ENCODE assay signal across 30 mouse cellular contexts in genomic region chr4:152317631-152318033, GRCm38 (mm10). TPM values are rescaled to one million over a fixed set of nuclear protein-coding genes. Genes with fewer than 3 reads are reported as not detected.
DNase-seq lines count a peak whose midpoint lies in the region; ATAC-seq lines count a peak whose summit lies in the region.
"Had no signal": no experiment of that assay in that cellular context is flagged by ENCODE, and none has a peak within 500 bp of the region (broad histone marks: within the 10 kb centered on the region; RNA-seq: fewer than 3 reads in every experiment).

No protein-coding gene starts in this region.

- no peak overlapping the region for H3K27ac ChIP-seq in hindbrain, embryonic 13.5 days
- no peak overlapping the region for H3K27ac ChIP-seq in hindbrain, embryonic 12.5 days
- peak overlapping the region; percentile 84 for H3K27ac ChIP-seq in heart, embryonic 10.5 days
- peak overlapping the region; percentile 98 for H3K27ac ChIP-seq in heart, embryonic 13.5 days (replicated peaks)
- H3K27ac ChIP-seq in neural tube, embryonic 15.5 days (replicated peaks): no peak overlapping the region
- H3K27ac ChIP-seq: embryonic facial prominence, embryonic 15.5 days; forebrain, embryonic 15.5 days; hindbrain, embryonic 15.5 days; midbrain, embryonic 13.5 days; neural tube, embryonic 12.5 days had no signal

- H3K4me2 ChIP-seq in hindbrain, embryonic 13.5 days: no peak overlapping the region
- H3K4me2 ChIP-seq in hindbrain, embryonic 12.5 days (replicated peaks): no peak overlapping the region
- peak overlapping the region; percentile 80 for H3K4me2 ChIP-seq in heart, embryonic 13.5 days
- no peak overlapping the region for H3K4me2 ChIP-seq in neural tube, embryonic 15.5 days
- H3K4me2 ChIP-seq: embryonic facial prominence, embryonic 15.5 days; forebrain, embryonic 15.5 days had no signal

- H3K4me3 ChIP-seq in hindbrain, embryonic 13.5 days: no peak overlapping the region
- no peak overlapping the region for H3K4me3 ChIP-seq in hindbrain, embryonic 12.5 days
- H3K4me3 ChIP-seq in heart, embryonic 10.5 days: peak overlapping the region; percentile 53
- H3K4me3 ChIP-seq in heart, embryonic 13.5 days: peak overlapping the region; percentile 56
- no peak overlapping the region for H3K4me3 ChIP-seq in neural tube, embryonic 15.5 days (replicated peaks)
- H3K4me3 ChIP-seq: embryonic facial prominence, embryonic 15.5 days; forebrain, embryonic 15.5 days; hindbrain, embryonic 15.5 days; midbrain, embryonic 13.5 days; neural tube, embryonic 12.5 days had no signal

- H3K27me3 ChIP-seq in hindbrain, embryonic 13.5 days: peaks cover 76% of the 10 kb centered on the region
- H3K27me3 ChIP-seq in hindbrain, embryonic 12.5 days: peaks cover 65% of the 10 kb centered on the region
- H3K27me3 ChIP-seq in heart, embryonic 10.5 days (ENCODE audit: insufficient read depth, poor library complexity, severe bottlenecking): peaks cover 66% of the 10 kb centered on the region
- peaks cover 49% of the 10 kb centered on the region for H3K27me3 ChIP-seq in heart, embryonic 13.5 days (replicated peaks)
- H3K27me3 ChIP-seq in neural tube, embryonic 15.5 days (replicated peaks): peaks cover 59% of the 10 kb centered on the region

- 0 out of 2 replicates have a peak overlapping the region, but pooled peaks have one; percentile 36 for H3K9ac ChIP-seq in hindbrain, embryonic 13.5 days
- H3K9ac ChIP-seq in hindbrain, embryonic 12.5 days: no peak overlapping the region
- H3K9ac ChIP-seq in heart, embryonic 13.5 days: peak overlapping the region; percentile 81
- H3K9ac ChIP-seq in neural tube, embryonic 15.5 days (replicated peaks): no peak overlapping the region
- H3K9ac ChIP-seq: embryonic facial prominence, embryonic 15.5 days; forebrain, embryonic 15.5 days; hindbrain, embryonic 15.5 days; liver, postnatal 0 days; neural tube, embryonic 12.5 days had no signal

- peaks cover 34% of the 10 kb centered on the region for H3K4me1 ChIP-seq in hindbrain, embryonic 13.5 days (replicated peaks)
- H3K4me1 ChIP-seq in hindbrain, embryonic 12.5 days: peaks cover 28% of the 10 kb centered on the region
- peaks cover 51% of the 10 kb centered on the region for H3K4me1 ChIP-seq in heart, embryonic 10.5 days
- H3K4me1 ChIP-seq in heart, embryonic 13.5 days: peaks cover 52% of the 10 kb centered on the region
- peaks cover 36% of the 10 kb centered on the region for H3K4me1 ChIP-seq in neural tube, embryonic 15.5 days

- no peak for DNase-seq in heart, embryonic 10.5 days (ENCODE audit: low spot score)
- peak; percentile 46 to 67 for DNase-seq in heart, postnatal 14 days
- DNase-seq in natural killer cell, adult 2 months (ENCODE audit: low spot score in 2 of 2): no peak
- DNase-seq in layer of hippocampus, adult 18-20 months (ENCODE audit: low spot score in 2 of 2): no peak
- DNase-seq: adrenal gland, adult 8-10 months; cerebellum, adult 2 months; gastrocnemius, postnatal 10 days; kidney, adult 11 months; kidney, postnatal 4 days; layer of hippocampus, adult 9-11 months; liver, postnatal 0 days; lung, postnatal 14 days; retina, postnatal 1 day; thymus, postnatal 25 days had no signal

- ATAC-seq in hindbrain, embryonic 13.5 days (ENCODE audit: low FRiP score): no peak
- ATAC-seq in hindbrain, embryonic 12.5 days (ENCODE audit: low FRiP score): no peak
- ATAC-seq in heart, embryonic 13.5 days (ENCODE audit: extremely low read depth, insufficient number of reproducible peaks, low FRiP score, low TSS enrichment): no peak; the same call in 1 of the 2 replicates
- no peak for ATAC-seq in neural tube, embryonic 15.5 days (ENCODE audit: low FRiP score)
- ATAC-seq: forebrain, embryonic 15.5 days; liver, postnatal 0 days; midbrain, embryonic 13.5 days had no signal

- intact Hi-C loops in heart, postnatal 14 days (cut with DNase I): no loop called here

- H3K9me3 ChIP-seq in hindbrain, embryonic 13.5 days: no peaks in the 10 kb centered on the region
- H3K9me3 ChIP-seq in hindbrain, embryonic 12.5 days (replicated peaks): no peaks in the 10 kb centered on the region
- no peaks in the 10 kb centered on the region for H3K9me3 ChIP-seq in heart, embryonic 10.5 days
- H3K9me3 ChIP-seq in heart, embryonic 13.5 days: no peaks in the 10 kb centered on the region
- H3K9me3 ChIP-seq in neural tube, embryonic 15.5 days (replicated peaks): no peaks in the 10 kb centered on the region
- H3K9me3 ChIP-seq: embryonic facial prominence, embryonic 15.5 days; forebrain, embryonic 15.5 days; hindbrain, embryonic 15.5 days; limb, embryonic 10.5 days; midbrain, embryonic 13.5 days; neural tube, embryonic 12.5 days had no signal

- WGBS in hindbrain, embryonic 13.5 days: 90% methylated on average over 6 of the region's 6 CpGs
- WGBS in hindbrain, embryonic 12.5 days: 82% methylated on average over 6 of the region's 6 CpGs
- 43% methylated on average over 6 of the region's 6 CpGs for WGBS in heart, embryonic 10.5 days
- WGBS in heart, embryonic 13.5 days: 36% methylated on average over 6 of the region's 6 CpGs
- 74% methylated on average over 6 of the region's 6 CpGs for WGBS in neural tube, embryonic 15.5 days

- no peaks in the 10 kb centered on the region for H3K36me3 ChIP-seq in hindbrain, embryonic 13.5 days
- H3K36me3 ChIP-seq in hindbrain, embryonic 12.5 days: no peaks in the 10 kb centered on the region
- peaks cover 3% of the 10 kb centered on the region; the same call in 1 of the 2 replicates for H3K36me3 ChIP-seq in heart, embryonic 10.5 days
- 0 out of 2 replicates have a peak, but pooled peaks cover 3% of the 10 kb centered on the region for H3K36me3 ChIP-seq in heart, embryonic 13.5 days
- H3K36me3 ChIP-seq in neural tube, embryonic 15.5 days: no peaks in the 10 kb centered on the region
- H3K36me3 ChIP-seq: embryonic facial prominence, embryonic 15.5 days; forebrain, embryonic 15.5 days; hindbrain, embryonic 15.5 days; limb, embryonic 10.5 days; midbrain, embryonic 13.5 days; neural tube, embryonic 12.5 days had no signal

RNA-seq across cellular contexts. Expression of gene Rnf207, which starts 1.2 kb away (rescaled TPM):
- 5.2 and 7.7 TPM in 2 replicates for polyA plus RNA-seq in hindbrain, embryonic 13.5 days (2015; fragmentation: Nextera tagmentation; extraction: Ambion mirVana)
- polyA plus RNA-seq in hindbrain, embryonic 12.5 days (2016; fragmentation: Nextera tagmentation; extraction: Ambion mirVana): 2.5 and 3.8 TPM in 2 replicates
- polyA plus RNA-seq in heart, embryonic 10.5 days (2016; fragmentation: Nextera tagmentation; extraction: Ambion mirVana): 19.1 and 39.9 TPM in 2 replicates
- 71.2 and 73.2 TPM in 2 replicates for polyA plus RNA-seq in heart, embryonic 13.5 days (2015; fragmentation: Nextera tagmentation; extraction: Ambion mirVana)
- total RNA-seq in heart, postnatal 14 days (2021): 10 to 100 TPM; 84.5 to 95.8 TPM
- total RNA-seq in layer of hippocampus, adult 18-20 months (2021): 10 to 100 TPM in 1 of 2 experiments, 1 to 10 TPM in 1; 8.1 to 10.2 TPM
- 7.8 and 12.4 TPM in 2 replicates for polyA plus RNA-seq in neural tube, embryonic 15.5 days (2015; fragmentation: Nextera tagmentation; extraction: Ambion mirVana)
- total RNA-seq: granulocyte monocyte progenitor cell, adult 5-6 weeks; liver, adult 2 months; MEL had no signal

RNA-seq across cellular contexts. Expression of gene Rpl22, which starts 7.9 kb away (rescaled TPM):
- 205 and 218 TPM in 2 replicates for polyA plus RNA-seq in hindbrain, embryonic 13.5 days (2015; fragmentation: Nextera tagmentation; extraction: Ambion mirVana)
- 257 and 282 TPM in 2 replicates for polyA plus RNA-seq in hindbrain, embryonic 12.5 days (2016; fragmentation: Nextera tagmentation; extraction: Ambion mirVana)
- polyA plus RNA-seq in heart, embryonic 10.5 days (2016; fragmentation: Nextera tagmentation; extraction: Ambion mirVana): 261 and 301 TPM in 2 replicates
- polyA plus RNA-seq in heart, embryonic 13.5 days (2015; fragmentation: Nextera tagmentation; extraction: Ambion mirVana): 226 and 250 TPM in 2 replicates
- 100 to 1,000 TPM; 223 to 252 TPM for total RNA-seq in heart, postnatal 14 days (2021)
- 100 to 1,000 TPM; 204 to 205 TPM for total RNA-seq in layer of hippocampus, adult 18-20 months (2021)
- polyA plus RNA-seq in neural tube, embryonic 15.5 days (2015; fragmentation: Nextera tagmentation; extraction: Ambion mirVana): 148 and 190 TPM in 2 replicates

RNA-seq across cellular contexts. Expression of gene Icmt, which starts 20.6 kb away (rescaled TPM):
- 17.2 and 18.4 TPM in 2 replicates for polyA plus RNA-seq in hindbrain, embryonic 13.5 days (2015; fragmentation: Nextera tagmentation; extraction: Ambion mirVana)
- polyA plus RNA-seq in hindbrain, embryonic 12.5 days (2016; fragmentation: Nextera tagmentation; extraction: Ambion mirVana): 25.3 and 25.6 TPM in 2 replicates
- polyA plus RNA-seq in heart, embryonic 10.5 days (2016; fragmentation: Nextera tagmentation; extraction: Ambion mirVana): 23.1 and 27.4 TPM in 2 replicates
- polyA plus RNA-seq in heart, embryonic 13.5 days (2015; fragmentation: Nextera tagmentation; extraction: Ambion mirVana): 16.8 and 19.7 TPM in 2 replicates
- 10 to 100 TPM; 25.9 to 27.2 TPM for total RNA-seq in heart, postnatal 14 days (2021)
- total RNA-seq in layer of hippocampus, adult 18-20 months (2021): 10 to 100 TPM; 41.6 to 45.4 TPM
- 20.0 and 21.1 TPM in 2 replicates for polyA plus RNA-seq in neural tube, embryonic 15.5 days (2015; fragmentation: Nextera tagmentation; extraction: Ambion mirVana)

RNA-seq across cellular contexts. Expression of gene Chd5, which starts 20.8 kb away (rescaled TPM):
- 38.7 and 38.9 TPM in 2 replicates for polyA plus RNA-seq in hindbrain, embryonic 13.5 days (2015; fragmentation: Nextera tagmentation; extraction: Ambion mirVana)
- polyA plus RNA-seq in hindbrain, embryonic 12.5 days (2016; fragmentation: Nextera tagmentation; extraction: Ambion mirVana): 4.1 and 4.8 TPM in 2 replicates
- 0.02 TPM in 1 of 2 replicates, not detected in the other for polyA plus RNA-seq in heart, embryonic 10.5 days (2016; fragmentation: Nextera tagmentation; extraction: Ambion mirVana)
- 0.09 and 0.29 TPM in 2 replicates for polyA plus RNA-seq in heart, embryonic 13.5 days (2015; fragmentation: Nextera tagmentation; extraction: Ambion mirVana)
- under 1 TPM; 0.10 to 0.60 TPM for total RNA-seq in heart, postnatal 14 days (2021)
- 100 to 1,000 TPM; 129 to 131 TPM for total RNA-seq in layer of hippocampus, adult 18-20 months (2021)
- polyA plus RNA-seq in neural tube, embryonic 15.5 days (2015; fragmentation: Nextera tagmentation; extraction: Ambion mirVana): 46.3 and 53.7 TPM in 2 replicates
- total RNA-seq: granulocyte monocyte progenitor cell, adult 5-6 weeks had no signal
- polyA plus RNA-seq: liver, adult 2 months; liver, postnatal 0 days had no signal

RNA-seq across cellular contexts. Expression of gene Hes3, which starts 26.2 kb away (rescaled TPM):
- 0.38 and 0.79 TPM in 2 replicates for polyA plus RNA-seq in hindbrain, embryonic 13.5 days (2015; fragmentation: Nextera tagmentation; extraction: Ambion mirVana)
- 1.2 and 2.1 TPM in 2 replicates for polyA plus RNA-seq in hindbrain, embryonic 12.5 days (2016; fragmentation: Nextera tagmentation; extraction: Ambion mirVana)
- not detected in 2 replicates for polyA plus RNA-seq in heart, embryonic 10.5 days (2016; fragmentation: Nextera tagmentation; extraction: Ambion mirVana)
- not detected in 2 replicates for polyA plus RNA-seq in heart, embryonic 13.5 days (2015; fragmentation: Nextera tagmentation; extraction: Ambion mirVana)
- not detected for total RNA-seq in heart, postnatal 14 days (2021)
- total RNA-seq in layer of hippocampus, adult 18-20 months (2021): not detected
- polyA plus RNA-seq in neural tube, embryonic 15.5 days (2015; fragmentation: Nextera tagmentation; extraction: Ambion mirVana): 0.19 and 0.29 TPM in 2 replicates
- total RNA-seq: adrenal gland, adult 8-10 months; gastrocnemius, postnatal 10 days; granulocyte monocyte progenitor cell, adult 5-6 weeks; liver, adult 2 months; megakaryocyte progenitor cell, adult 5-6 weeks; MEL had no signal
- polyA plus RNA-seq: C2C12; embryonic facial prominence, embryonic 15.5 days; kidney, embryonic 16.5 days; limb, embryonic 10.5 days; liver, adult 2 months; liver, postnatal 0 days had no signal

Comparison
In these comparisons a context has a peak if more than half of its experiments do, and no peak if none do; other contexts are left out.
1. H3K9ac ChIP-seq: peak in hindbrain, embryonic 13.5 days (single experiment) and heart, embryonic 13.5 days (single experiment); none in hindbrain, embryonic 12.5 days (single experiment) and neural tube, embryonic 15.5 days (single experiment).
2. DNase-seq: peak in heart, postnatal 14 days (2 of 2); none in heart, embryonic 10.5 days (single experiment), natural killer cell, adult 2 months (0 of 2) and layer of hippocampus, adult 18-20 months (0 of 2).
3. H3K27ac ChIP-seq: peak in heart, embryonic 10.5 days (single experiment) and heart, embryonic 13.5 days (single experiment); none in hindbrain, embryonic 13.5 days (single experiment), hindbrain, embryonic 12.5 days (single experiment) and neural tube, embryonic 15.5 days (single experiment).
4. H3K4me3 ChIP-seq: peak in heart, embryonic 10.5 days (single experiment) and heart, embryonic 13.5 days (single experiment); none in hindbrain, embryonic 13.5 days (single experiment), hindbrain, embryonic 12.5 days (single experiment) and neural tube, embryonic 15.5 days (single experiment).